Mouse (Mus musculus) thymus, postnatal 14 days (tissue): ENCODE measurements at regions not wholly inside any gene's neighbourhood (a gene's known extent, or its start where the extent isn't known, plus 50 kb on each side); places are given as distances from the start of the nearest gene placed in this dataset.
"Not testable (repeated sequence)": the region's sequence is repeated elsewhere in the genome, so short reads cannot be mapped to it uniquely, and the experiment has no call there.

Source experiments
- DNase-seq: peaks from one replicate; pipeline ENCODE4 v3.0.0; 2021

- not testable (repeated sequence) for DNase-seq
Measured at GRCm38 (mm10) chr16:58179981-58180380, 228.3 kb upstream of the Dcbld2 start.

GRCm38 (mm10) chr16:58194619-58195497, 213.4 kb upstream of the Dcbld2 start:
- no peak for DNase-seq

GRCm38 (mm10) chr16:58211872-58212271, 196.4 kb upstream of the Dcbld2 start:
- no peak for DNase-seq

GRCm38 (mm10) chr16:58234686-58235085, 173.6 kb upstream of the Dcbld2 start:
- DNase-seq, result no peak

GRCm38 (mm10) chr16:58236857-58237256, 171.4 kb upstream of the Dcbld2 start:
- DNase-seq, result no peak

- no peak for DNase-seq
Measured at GRCm38 (mm10) chr16:58276281-58276680, 132.0 kb upstream of the Dcbld2 start.

GRCm38 (mm10) chr16:58281474-58281873, 126.8 kb upstream of the Dcbld2 start:
- no peak for DNase-seq

GRCm38 (mm10) chr16:58294457-58294856, 113.8 kb upstream of the Dcbld2 start:
- DNase-seq, result no peak

- DNase-seq, result no peak
Measured at GRCm38 (mm10) chr16:58295128-58295527, 113.1 kb upstream of the Dcbld2 start.

- peak; percentile 6 for DNase-seq
Measured at GRCm38 (mm10) chr16:58299495-58299894, 108.7 kb upstream of the Dcbld2 start.

GRCm38 (mm10) chr16:58300098-58300497, 108.1 kb upstream of the Dcbld2 start:
- DNase-seq, result no peak

- DNase-seq, result no peak
Measured at GRCm38 (mm10) chr16:58303555-58303954, 104.7 kb upstream of the Dcbld2 start.

GRCm38 (mm10) chr16:58316889-58317455, 91.3 kb upstream of the Dcbld2 start:
- no peak for DNase-seq

GRCm38 (mm10) chr16:58331087-58331486, 77.2 kb upstream of the Dcbld2 start:
- DNase-seq, result no peak

- DNase-seq, result no peak
Measured at GRCm38 (mm10) chr16:58343921-58344320, 64.3 kb upstream of the Dcbld2 start.

GRCm38 (mm10) chr16:58349354-58349753, 58.9 kb upstream of the Dcbld2 start:
- no peak for DNase-seq

- DNase-seq, result no peak
Measured at GRCm38 (mm10) chr16:58349802-58350201, 58.4 kb upstream of the Dcbld2 start.

GRCm38 (mm10) chr16:58352156-58352555, 56.1 kb upstream of the Dcbld2 start:
- DNase-seq, result no peak

GRCm38 (mm10) chr16:58354551-58354950, 53.7 kb upstream of the Dcbld2 start:
- no peak for DNase-seq
